Mouse (Mus musculus): Measurements from ENCODE around the gene Rpap3.

The Rpap3 gene

GRCm38 (mm10) chr15:97730365-97730764, 24.7 kb upstream of the Rpap3 start:
- DNase-seq (ENCODE audit: low spot score): no peak

DNA sequence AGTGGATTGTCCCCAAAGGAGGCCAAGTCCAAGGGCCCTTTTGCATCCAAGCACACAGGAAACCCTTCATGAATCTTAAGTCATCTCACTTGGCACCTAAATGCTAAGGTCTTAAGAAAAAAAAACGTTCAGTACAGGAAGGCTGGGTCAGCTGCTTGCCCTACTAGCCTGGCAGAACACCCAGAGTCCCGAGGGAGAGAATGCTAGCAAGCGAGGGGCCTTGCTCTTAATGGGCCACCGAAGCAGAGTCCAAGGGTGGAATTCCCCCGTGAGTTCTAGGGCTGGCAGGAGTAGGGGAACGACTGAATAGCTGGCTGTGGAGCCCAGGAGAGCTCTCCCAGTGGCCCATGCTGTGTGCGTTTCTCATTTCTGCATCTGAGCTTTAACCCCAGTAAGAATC, 23.2 kb upstream of the Rpap3 start:
- DNase-seq (ENCODE audit: low spot score): peak; percentile 70

- DNase-seq (ENCODE audit: low spot score): peak; percentile 64
Observed at GRCm38 (mm10) chr15:97728394-97728793, 22.8 kb upstream of the Rpap3 start.

GRCm38 (mm10) chr15:97727520-97727919, 21.9 kb upstream of the Rpap3 start:
- no peak for DNase-seq (ENCODE audit: low spot score)

DNA sequence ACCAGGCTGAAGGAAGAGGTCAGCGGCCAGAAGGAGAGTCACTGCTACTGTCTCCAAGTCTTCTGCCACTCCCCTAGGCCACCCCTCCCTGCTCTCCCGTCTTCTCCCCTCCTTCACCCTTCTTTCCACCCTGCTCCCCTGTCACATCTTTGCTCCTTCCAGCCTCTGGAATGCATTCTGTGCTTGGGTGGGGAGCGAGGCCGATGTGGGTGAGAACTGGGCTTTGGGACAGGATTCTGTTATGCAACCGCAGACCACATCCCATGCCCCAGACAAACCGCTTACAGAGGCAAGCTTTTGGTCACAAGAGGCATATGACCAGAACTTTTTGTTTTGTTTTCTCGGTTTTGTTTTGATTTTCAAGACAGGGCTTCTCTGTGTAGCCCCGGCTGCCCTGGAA, 21.4 kb upstream of the Rpap3 start:
- DNase-seq (ENCODE audit: low spot score): no peak

DNA sequence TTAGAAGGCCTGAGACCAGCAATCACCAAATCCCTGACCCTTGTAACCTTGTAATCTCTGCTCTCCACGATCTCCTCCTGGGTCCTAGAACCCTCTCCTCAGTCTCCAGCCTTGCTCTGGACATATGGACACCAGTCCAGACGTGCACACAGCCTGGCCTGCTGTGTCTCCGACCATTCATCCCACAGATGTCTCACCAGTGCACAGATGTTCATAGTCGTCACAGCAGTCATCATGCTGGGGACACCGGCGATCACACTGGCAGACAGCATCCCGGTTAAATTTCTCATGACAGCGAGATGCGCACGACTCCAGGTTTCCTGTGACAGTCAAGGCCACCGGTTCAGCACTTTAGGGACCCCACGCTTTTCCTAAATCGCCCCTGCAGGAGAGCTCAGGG, 20.7 kb upstream of the Rpap3 start:
- no peak for DNase-seq (ENCODE audit: low spot score)

DNA sequence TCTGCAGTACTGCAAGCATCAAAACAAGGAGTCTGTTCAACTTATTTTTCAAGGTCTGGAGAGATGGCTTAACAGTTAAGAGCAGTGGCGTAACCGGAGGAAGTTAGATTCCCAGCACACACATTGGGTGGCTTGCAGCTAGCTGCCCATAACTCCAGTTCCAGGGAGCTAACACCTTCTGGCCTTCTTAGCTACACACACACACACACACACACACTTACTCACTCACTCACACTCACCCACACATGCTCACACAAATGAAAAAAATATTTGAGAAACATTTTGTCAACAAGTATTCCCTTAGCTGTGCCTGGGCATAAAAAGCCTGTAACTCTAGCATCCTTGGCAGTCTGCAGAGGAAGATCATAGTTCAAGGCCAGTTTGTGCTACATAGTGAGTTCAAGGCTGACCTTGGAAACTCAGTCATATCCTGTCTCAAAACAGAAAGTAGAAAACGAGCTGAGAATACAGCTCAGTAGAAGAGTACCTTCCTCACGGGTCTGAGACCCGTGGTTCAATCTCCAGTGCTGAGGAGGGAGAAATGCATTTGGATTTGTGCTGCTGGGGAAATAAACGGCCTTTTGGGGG, 19.7 kb upstream of the Rpap3 start:
- DNase-seq (ENCODE audit: low spot score): no peak

GRCm38 (mm10) chr15:97724346-97725197, 18.9 kb upstream of the Rpap3 start:
- no peak for DNase-seq (ENCODE audit: low spot score)

- no peak for DNase-seq (ENCODE audit: low spot score)
Observed at GRCm38 (mm10) chr15:97723536-97724345, 18.1 kb upstream of the Rpap3 start.

DNA sequence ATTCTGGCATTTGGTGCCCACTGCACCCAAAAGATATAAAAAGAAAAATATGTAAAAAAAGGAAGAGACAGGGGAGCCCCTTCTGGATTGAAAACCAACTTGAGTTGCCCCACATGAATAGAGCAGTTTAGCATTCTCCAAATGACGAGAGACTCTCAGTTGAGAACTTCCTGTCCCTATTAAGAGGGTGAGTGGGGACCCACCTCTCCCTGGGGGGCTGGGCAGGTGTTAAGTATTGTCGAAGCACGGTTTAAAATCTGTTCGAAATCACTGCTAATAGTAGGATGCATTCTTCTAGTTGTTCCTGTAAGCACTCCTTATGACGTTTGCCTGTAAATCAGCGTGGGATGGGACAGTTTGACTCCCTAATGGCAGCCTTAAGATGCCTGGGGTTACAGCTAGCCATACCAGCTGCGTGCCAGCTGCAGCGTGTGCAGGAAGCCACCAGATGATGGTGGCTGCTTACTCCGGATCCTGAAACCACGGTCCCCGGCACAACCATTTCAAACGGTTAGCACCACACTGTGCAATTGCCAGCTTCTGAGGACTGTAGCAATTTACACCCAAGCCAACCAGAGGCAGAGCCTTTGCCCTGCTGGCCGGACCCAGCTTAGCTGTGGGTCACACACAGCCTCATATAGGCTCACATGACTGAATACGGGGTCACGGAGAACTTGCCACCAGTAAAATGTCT, 15.5 kb upstream of the Rpap3 start:
- DNase-seq (ENCODE audit: low spot score): no peak

DNA sequence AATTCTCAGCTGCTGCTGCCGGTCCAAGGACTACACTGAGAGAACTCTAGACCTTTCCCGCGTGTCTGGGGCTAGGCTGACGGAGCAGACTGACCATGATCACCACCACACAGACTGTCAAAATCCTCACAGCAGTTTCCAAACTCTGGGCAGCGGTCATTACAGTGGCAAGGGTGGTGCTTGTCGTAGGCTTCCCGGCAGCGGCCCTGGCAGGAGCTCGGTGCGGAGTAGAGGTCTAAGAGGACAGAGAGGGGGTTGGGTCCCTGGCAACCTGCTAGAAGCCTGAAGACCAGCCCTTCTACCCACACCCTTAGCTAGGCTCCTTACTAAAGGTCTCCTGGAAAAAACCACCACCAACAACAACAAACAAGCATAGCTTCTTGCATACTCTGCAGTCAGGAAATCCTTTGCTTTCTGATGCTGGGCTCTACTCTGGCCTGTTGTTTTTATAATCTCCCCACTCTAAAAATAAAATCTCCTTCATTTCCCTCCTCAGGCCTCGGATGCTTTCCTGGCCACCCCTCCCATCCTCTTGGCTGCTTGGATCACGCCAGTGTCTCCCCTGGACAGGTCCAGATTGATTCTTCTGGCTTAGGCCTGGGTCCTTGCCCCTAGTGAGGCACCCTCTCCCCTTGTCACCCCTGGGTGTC, 14.5 kb upstream of the Rpap3 start:
- no peak for DNase-seq (ENCODE audit: low spot score)

DNA sequence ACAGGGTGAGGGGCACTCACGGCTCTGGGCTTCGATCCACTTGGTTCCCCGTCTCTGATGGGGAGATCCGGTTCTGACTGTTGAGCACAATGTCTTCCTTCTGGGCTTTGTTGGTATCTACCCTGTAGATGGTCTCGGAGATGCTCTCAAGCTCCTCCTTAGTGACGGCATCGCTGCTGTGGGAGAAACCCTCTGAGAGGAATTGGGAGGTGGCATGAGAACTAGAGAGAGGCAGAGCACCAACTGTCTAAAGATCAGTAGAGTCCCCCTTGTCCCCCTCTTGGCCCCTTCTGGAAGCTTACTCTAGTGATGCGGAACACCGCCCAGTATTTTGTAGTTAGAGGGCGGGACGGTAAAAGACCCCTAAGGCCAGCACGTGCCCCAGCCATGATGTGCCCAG, 13.9 kb upstream of the Rpap3 start:
- DNase-seq (ENCODE audit: low spot score): no peak

DNA sequence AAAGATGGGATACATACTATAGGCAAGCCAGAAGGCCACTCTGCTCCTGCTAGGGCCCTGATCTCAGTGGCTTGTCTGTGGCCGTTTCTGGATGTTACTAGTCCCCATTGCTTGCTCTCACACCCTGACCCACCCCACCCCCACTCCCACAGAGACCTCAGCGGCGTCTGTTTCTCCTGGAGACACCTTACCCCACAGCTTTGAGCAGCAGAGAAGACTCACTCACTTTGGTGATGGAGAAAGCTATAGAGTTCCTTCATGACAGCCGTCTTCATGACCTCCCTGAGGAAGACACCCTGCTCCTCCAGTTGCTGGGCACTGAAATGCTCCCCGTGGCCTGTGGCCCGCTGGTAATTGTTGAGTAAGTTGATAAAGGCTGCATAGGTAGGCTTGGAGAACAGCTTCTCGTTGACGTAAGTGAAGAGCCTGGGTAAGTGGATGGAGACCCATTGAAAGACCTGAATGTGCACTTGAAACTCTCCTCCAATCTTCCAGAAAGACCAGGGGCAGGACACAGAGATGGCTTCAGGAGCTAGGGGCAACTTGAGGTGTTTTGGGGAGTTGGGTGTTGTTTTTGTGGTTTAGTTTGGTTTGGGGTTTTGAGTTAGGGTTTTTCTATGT, 13.0 kb upstream of the Rpap3 start:
- DNase-seq (ENCODE audit: low spot score): no peak

GRCm38 (mm10) chr15:97717861-97718534, 12.4 kb upstream of the Rpap3 start:
- peak; percentile 66 for DNase-seq (ENCODE audit: low spot score)

DNA sequence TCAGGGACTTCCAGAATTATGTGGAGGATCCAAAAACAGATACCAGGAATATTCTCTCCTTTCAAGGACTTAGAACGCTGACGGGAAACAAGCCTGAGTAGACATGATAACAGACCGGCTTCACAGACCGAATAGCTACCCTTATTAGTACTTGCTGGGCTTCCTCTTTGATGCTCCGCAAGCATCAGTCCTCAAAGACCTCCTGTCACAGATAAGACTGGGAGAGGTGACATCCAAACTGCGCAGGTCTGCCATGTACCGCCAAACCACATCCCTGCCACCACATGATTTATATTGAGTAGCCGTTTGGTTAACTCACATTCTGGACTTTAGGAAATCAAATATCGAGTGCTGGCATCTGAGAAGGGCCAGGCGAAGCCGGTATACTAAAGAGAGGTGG, 11.2 kb upstream of the Rpap3 start:
- no peak for DNase-seq (ENCODE audit: low spot score)

DNA sequence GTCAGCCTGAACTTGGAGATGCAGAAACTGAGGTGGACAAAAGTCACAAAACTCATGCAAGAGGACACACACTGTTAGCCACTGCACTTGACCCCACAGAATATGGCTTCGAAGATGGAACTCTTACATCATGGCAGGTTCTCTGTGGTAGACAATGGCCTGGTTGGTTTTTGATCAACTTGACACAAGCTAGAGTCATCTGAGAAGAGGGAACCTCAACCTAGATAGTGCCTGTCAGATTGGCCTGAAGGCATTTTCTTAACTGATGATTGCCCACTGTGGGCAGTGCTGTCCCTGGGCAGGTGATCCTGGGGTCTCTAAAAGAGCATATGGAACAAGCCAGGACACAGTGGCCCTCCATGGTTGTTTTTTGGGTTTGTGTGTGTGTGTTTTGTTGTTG, 10.1 kb upstream of the Rpap3 start:
- DNase-seq (ENCODE audit: low spot score): no peak

GRCm38 (mm10) chr15:97715083-97715482, 9.5 kb upstream of the Rpap3 start:
- DNase-seq (ENCODE audit: low spot score): no peak

DNA sequence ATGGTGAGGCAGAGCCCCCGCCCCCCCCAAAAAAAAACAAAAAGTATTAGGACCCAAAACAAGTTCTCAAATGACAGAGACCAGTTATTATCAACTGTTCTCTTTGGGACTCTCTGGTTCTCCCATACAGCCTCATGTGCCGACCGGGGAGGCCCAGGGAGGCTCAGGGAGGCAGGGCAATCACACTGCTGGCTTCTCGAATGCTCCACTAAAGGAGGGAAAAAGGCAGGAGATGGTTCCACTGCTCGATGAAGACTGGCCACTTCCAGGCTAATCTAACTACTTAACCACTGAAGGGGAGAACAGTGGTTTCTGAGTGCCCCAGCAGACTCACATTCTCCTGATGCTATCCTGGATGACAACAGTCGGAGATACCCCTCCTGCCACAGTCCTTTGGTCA, 6.9 kb upstream of the Rpap3 start:
- DNase-seq (ENCODE audit: low spot score): no peak

DNA sequence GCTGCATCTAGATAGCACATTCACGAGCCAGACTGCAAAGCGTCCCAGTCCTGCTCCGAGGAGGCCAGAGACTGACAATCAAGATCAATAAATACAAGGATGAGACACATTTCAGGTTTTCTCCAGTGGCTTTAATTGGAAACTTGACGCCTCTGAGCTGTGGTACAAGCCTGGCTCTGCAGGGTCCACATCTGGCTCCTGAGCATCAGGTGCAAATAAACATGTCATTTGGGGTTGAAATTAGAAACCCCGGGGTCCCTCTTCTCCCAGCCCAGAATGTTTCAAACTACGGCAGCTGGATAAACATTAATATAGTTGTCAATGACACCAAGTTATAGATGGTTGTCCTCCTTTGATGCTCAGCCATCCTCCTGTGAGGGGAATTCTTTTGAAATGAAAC, 5.3 kb upstream of the Rpap3 start:
- no peak for DNase-seq (ENCODE audit: low spot score)

DNA sequence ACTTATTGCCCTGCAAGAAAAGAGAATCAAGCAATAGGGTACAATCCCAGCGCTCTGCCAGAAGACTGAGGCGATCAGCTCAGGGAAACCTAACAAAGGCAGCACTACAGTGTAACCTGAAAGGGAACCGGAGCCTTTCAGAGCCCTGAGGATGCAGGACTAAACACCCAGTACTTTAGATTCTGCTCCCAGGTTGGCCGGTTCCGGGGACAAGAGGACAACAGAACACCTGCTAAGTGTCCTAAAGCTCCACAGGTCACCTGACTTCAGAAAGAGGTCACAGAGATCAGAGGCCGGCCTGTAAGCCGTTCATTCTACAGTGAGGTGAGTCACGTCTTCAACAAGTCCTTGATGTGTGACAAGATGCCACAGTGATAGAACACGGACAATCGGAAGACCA, 9.0 kb downstream of the Rpap3 start:
- DNase-seq (ENCODE audit: low spot score): no peak

DNA sequence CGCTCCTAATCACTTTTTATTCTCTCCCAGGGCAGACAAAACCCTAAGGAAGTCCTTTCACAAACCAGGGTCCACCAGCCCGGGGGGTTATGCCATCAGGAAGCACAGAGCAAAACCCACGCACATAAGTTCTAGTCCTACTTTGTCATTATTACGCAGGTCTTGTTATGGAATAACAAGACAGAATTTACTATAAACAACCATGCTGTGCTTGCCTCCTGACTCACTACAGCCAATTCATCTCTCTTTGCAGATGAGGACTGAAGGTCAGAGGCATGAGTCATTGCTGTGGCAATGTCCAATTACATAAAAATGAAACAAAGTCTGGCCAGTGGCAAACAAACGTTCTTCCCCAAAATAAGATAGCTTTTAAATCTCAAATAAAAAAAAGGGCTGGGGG, 12.2 kb downstream of the Rpap3 start:
- DNase-seq (ENCODE audit: low spot score): peak; percentile 47

Data from MN1 (cell line).